Mouse (Mus musculus) urinary bladder, postnatal 36 days (tissue): ENCODE results near the gene Spon1.

Source experiments
- DNase-seq, 2 experiments: peaks; one replicate each; pipeline ENCODE4 v3.0.0; 2022; ENCODE audit warnings: low spot score in 2 of 2, mixed read lengths in 1 of 2

Spon1 gene

GRCm38 (mm10) chr7:114004171-114004570 lies 238.4 kb downstream of the Spon1 start:
- DNase-seq = no peak

- DNase-seq = no peak
Measured at GRCm38 (mm10) chr7:114005499-114005898, 239.7 kb downstream of the Spon1 start.

- DNase-seq = no peak
Measured at GRCm38 (mm10) chr7:114006456-114006855, 240.7 kb downstream of the Spon1 start.

GRCm38 (mm10) chr7:114007565-114007964 lies 241.8 kb downstream of the Spon1 start:
- no peak for DNase-seq

GRCm38 (mm10) chr7:114011726-114012443 lies 246.1 kb downstream of the Spon1 start:
- no peak for DNase-seq

GRCm38 (mm10) chr7:114016001-114016949 lies 250.5 kb downstream of the Spon1 start:
- DNase-seq = peak; percentile 37 to 38

GRCm38 (mm10) chr7:114018861-114019260 lies 253.1 kb downstream of the Spon1 start:
- no peak for DNase-seq

- DNase-seq = no peak
Measured at GRCm38 (mm10) chr7:114020057-114020703, 254.4 kb downstream of the Spon1 start.

GRCm38 (mm10) chr7:114020704-114021093 lies 254.9 kb downstream of the Spon1 start:
- DNase-seq = peak; percentile 59 to 73

- no peak for DNase-seq
Measured at GRCm38 (mm10) chr7:114026923-114027322, 261.1 kb downstream of the Spon1 start.

- DNase-seq = no peak
Measured at GRCm38 (mm10) chr7:114027406-114027805, 261.6 kb downstream of the Spon1 start.

- DNase-seq = no peak
Measured at GRCm38 (mm10) chr7:114028828-114029227, 263.0 kb downstream of the Spon1 start.

- peak; percentile 28 to 69 for DNase-seq
Measured at GRCm38 (mm10) chr7:114029596-114029995, 263.8 kb downstream of the Spon1 start.

- DNase-seq = no peak
Measured at GRCm38 (mm10) chr7:114037237-114037636, 271.4 kb downstream of the Spon1 start.

- DNase-seq = no peak
Measured at GRCm38 (mm10) chr7:114041349-114041748, 275.6 kb downstream of the Spon1 start.

- peak in 1 of 2 experiments; percentile 48 for DNase-seq
Measured at GRCm38 (mm10) chr7:114042973-114043928, 277.5 kb downstream of the Spon1 start.

- DNase-seq = no peak
Measured at GRCm38 (mm10) chr7:114043929-114044549, 278.2 kb downstream of the Spon1 start.

- no peak for DNase-seq
Measured at GRCm38 (mm10) chr7:114045814-114046213, 280.0 kb downstream of the Spon1 start.

GRCm38 (mm10) chr7:114053720-114054119 lies 287.9 kb downstream of the Spon1 start:
- no peak for DNase-seq

- no peak for DNase-seq
Measured at GRCm38 (mm10) chr7:114058166-114058565, 292.4 kb downstream of the Spon1 start.
